Mouse (Mus musculus): ENCODE data around the gene Gpr61.

DNA sequence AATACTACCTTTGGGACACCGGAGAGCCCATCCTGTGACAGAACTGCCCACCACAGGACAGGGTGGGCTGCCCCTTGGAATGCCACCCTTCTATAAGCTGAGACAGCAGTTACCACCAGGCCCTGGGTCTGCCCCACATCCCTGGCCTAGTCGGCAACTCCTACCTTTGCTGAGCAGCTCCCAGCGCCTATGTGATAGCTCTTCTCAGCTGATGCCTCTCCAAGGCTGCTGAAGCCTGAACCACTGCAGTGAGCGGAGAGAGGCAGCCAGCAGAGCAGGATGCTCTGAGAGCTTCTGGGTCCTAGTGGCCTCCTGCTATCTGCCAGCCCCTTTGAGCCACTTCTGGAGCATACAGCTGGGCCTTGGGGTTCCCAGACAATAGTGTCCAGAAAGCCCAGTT is at the start of gene Gpr61:
- TF ChIP-seq POLR2A (IDR thresholded peaks at IDR 0.05; ENCODE audit: low read depth, low read length) = no peak
- TF ChIP-seq CTCF (conservative IDR thresholded peaks at IDR 0.05; ENCODE audit: insufficient read depth, insufficient read length, low read depth, low read length) = no peak

Data from kidney, adult 2 months (tissue).